Mouse (Mus musculus): Measurements from ENCODE around the gene Mitd1. TPM values are rescaled to one million over a fixed set of nuclear protein-coding genes. Genes with fewer than 3 reads are reported as not detected.

Mitd1 gene
- polyA plus RNA-seq (2021; fragmentation: Nextera tagmentation) = 8.1 and 10.9 TPM in 2 replicates
- long read RNA-seq, experiment 1, partial matches to known transcripts = 1 of 4 reads
- long read RNA-seq, experiment 1, other reads (novel, unspliced or antisense) = 0 of 4 reads
- long read RNA-seq, experiment 2, transcript Mitd1-201 (7 exons, 1,231 nt) = major isoform, 8 of 15 reads
- long read RNA-seq, experiment 2, partial matches to known transcripts = 3 of 15 reads
- long read RNA-seq, experiment 2, other reads (novel, unspliced or antisense) = 4 of 15 reads

GRCm38 (mm10) chr1:37890025-37890652, at the start of gene Mitd1, which contains the start of gene Mrpl30:
Gene Mitd1, minus strand, starts transcription at chr1:37890411.
Gene Mrpl30, plus strand, starts transcription at chr1:37890477.

GRCm38 (mm10) chr1:37916393-37916792, 26.2 kb upstream of the Mitd1 start, which contains the start of gene Lyg2:
Gene Lyg2, minus strand, starts transcription at chr1:37916493.

DNA sequence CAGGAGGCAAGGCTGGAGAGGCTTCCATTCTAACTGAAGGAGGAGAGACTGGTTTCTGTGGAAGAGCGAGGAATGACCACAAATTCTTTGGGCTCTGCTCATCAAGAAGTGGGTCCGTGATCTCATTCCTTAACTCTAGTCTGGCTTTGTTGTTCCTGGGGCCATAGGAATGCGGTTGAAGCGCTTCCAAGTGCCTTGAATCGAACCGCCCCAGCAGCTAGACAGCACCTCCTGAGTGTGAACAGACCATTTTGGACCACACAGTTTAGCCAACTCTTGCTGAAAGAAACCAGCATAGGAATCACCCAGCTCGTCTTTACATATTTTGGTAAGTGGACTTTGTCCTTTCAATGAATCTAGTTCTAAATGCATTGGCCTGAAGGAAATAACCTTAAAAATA, 18.5 kb downstream of the Mitd1 start, which contains the start of gene Lipt1:
Gene Lipt1 (plus strand): TSS at position 35 of the 400 bp plus-strand sequence.

DNA sequence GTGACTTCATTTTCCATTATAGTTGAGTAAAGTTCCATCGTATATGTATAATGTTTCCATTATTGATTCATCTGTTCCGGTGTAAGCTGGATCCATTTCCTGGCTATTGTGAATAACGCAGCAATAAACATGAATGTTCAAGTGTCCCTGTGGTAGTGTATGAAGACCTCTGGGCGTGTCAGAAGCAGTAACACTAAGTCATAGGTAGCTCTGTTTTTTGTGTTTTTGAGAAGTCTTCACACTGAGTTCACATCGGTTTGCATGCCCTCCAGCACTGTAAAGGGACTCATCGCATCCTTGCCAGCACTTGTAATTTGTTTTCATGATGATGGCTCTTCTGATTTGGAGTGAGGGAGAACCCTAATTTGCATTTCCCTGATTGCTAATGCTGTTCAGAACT, 23.9 kb downstream of the Mitd1 start, which contains the start of gene Tsga10:
Gene Tsga10 (minus strand): TSS at position 144 of the 400 bp plus-strand sequence.

Other genes starting within 250 kb of the Mitd1 start
- 43.4 and 54.0 TPM in 2 replicates for gene 2010300C02Rik, start 170.3 kb downstream of the Mitd1 start, polyA plus RNA-seq (2021; fragmentation: Nextera tagmentation)
- gene Tsga10, start 24.0 kb downstream of the Mitd1 start, polyA plus RNA-seq (2021; fragmentation: Nextera tagmentation) = 4.3 and 5.7 TPM in 2 replicates
- gene Lipt1, start 18.7 kb downstream of the Mitd1 start, polyA plus RNA-seq (2021; fragmentation: Nextera tagmentation) = 5.6 and 6.1 TPM in 2 replicates
- 293 and 313 TPM in 2 replicates for gene Mrpl30, start 66 bp upstream of the Mitd1 start, polyA plus RNA-seq (2021; fragmentation: Nextera tagmentation)
- 0.30 and 0.41 TPM in 2 replicates for gene Lyg2, start 26.1 kb upstream of the Mitd1 start, polyA plus RNA-seq (2021; fragmentation: Nextera tagmentation)
- gene Lyg1, start 67.3 kb upstream of the Mitd1 start, polyA plus RNA-seq (2021; fragmentation: Nextera tagmentation) = not detected in 2 replicates
- gene Txndc9, start 107.5 kb upstream of the Mitd1 start, polyA plus RNA-seq (2021; fragmentation: Nextera tagmentation) = 75.3 and 88.8 TPM in 2 replicates
- 17.8 and 19.8 TPM in 2 replicates for gene Eif5b, start 107.6 kb upstream of the Mitd1 start, polyA plus RNA-seq (2021; fragmentation: Nextera tagmentation)
- 6.4 and 6.6 TPM in 2 replicates for gene Rev1, start 239.4 kb upstream of the Mitd1 start, polyA plus RNA-seq (2021; fragmentation: Nextera tagmentation)